Mouse (Mus musculus) embryonic facial prominence, embryonic 10.5 days (tissue): ENCODE data around the gene Atad1. TPM values are rescaled to one million over a fixed set of nuclear protein-coding genes. Genes with fewer than 3 reads are reported as not detected.

Source experiments
- DNase-seq: peaks from one replicate; pipeline ENCODE4 v3.0.0-alpha.2; 2017; ENCODE audit warnings: low spot score
- H3K27ac ChIP-seq: fragments of 300-500 bp; sonication (generic); replicated peaks from 2 replicates; pipeline ENCODE4 v1.5.1; 2016; ENCODE audit warnings: mild to moderate bottlenecking
- H3K27me3 ChIP-seq: fragments of 300-500 bp; sonication (generic); replicated peaks from 2 replicates; pipeline ENCODE4 v1.6.1; 2016; ENCODE audit warnings: low read depth, mild to moderate bottlenecking; ENCODE audit not compliant: poor library complexity, severe bottlenecking
- H3K36me3 ChIP-seq: fragments of 300-500 bp; sonication (generic); replicated peaks from 2 replicates; pipeline ENCODE4 v1.6.1; 2016; ENCODE audit warnings: mild to moderate bottlenecking, moderate library complexity
- H3K4me1 ChIP-seq: fragments of 300-500 bp; sonication (generic); 2 replicates; pipeline ENCODE4 v1.6.1; 2016
- H3K4me3 ChIP-seq: fragments of 300-500 bp; sonication (generic); 2 replicates; pipeline ENCODE4 v1.5.1; 2016; ENCODE audit warnings: mild to moderate bottlenecking, moderate library complexity
- H3K9me3 ChIP-seq: fragments of 300-500 bp; sonication (generic); 2 replicates; pipeline ENCODE4 v1.6.1; 2016; ENCODE audit warnings: mild to moderate bottlenecking
- WGBS: fragments of 180-500 bp; shearing (Covaris S2); methylation state at CpG from one replicate; pipeline ENCODE4 v1.1.7; 2016; 5-methylcytosine and 5-hydroxymethylcytosine counted together
- polyA plus RNA-seq: library from polyadenylated mRNA; unstranded; fragments of >200 nt; fragmentation: Nextera tagmentation; extraction: Ambion mirVana; gene quantifications from 2 replicates; pipeline ENCODE4 v1.2.1, GENCODE M21; 2016

The Atad1 gene
- polyA plus RNA-seq, 1 experiment from 2014 or later = 66.6 TPM

DNA sequence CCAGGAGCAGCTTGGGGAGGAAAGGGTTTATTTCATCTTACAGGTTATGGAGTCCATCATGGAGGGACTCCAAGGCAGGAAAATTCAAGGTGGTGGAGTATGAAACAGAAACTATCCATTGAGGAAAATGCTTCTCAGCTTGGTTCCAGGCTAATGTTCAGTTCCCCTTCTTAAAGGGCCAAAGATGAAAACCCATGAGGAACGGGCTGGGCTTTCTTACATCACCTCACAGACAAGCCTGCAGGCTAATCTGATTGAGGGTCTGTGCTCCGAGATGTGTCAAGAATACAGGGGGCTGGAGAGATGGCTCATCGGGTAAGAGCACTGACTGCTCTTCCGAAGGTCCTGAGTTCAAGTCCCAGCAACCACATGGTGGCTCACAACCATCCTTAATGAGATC, 9.8 kb downstream of the Atad1 start:
- Histone ChIP-seq H3K36me3 (no peaks in the 10 kb centered on the region), H3K9me3 (no peaks in the 10 kb centered on the region), H3K4me3 (no peak overlapping the region), H3K27me3 (peaks cover 43% of the 10 kb centered on the region), H3K4me1 (peaks cover 11% of the 10 kb centered on the region), H3K27ac (no peak overlapping the region)
- 90% methylated on average over 4 of the region's 4 CpGs for WGBS
- DNase-seq = no peak

DNA sequence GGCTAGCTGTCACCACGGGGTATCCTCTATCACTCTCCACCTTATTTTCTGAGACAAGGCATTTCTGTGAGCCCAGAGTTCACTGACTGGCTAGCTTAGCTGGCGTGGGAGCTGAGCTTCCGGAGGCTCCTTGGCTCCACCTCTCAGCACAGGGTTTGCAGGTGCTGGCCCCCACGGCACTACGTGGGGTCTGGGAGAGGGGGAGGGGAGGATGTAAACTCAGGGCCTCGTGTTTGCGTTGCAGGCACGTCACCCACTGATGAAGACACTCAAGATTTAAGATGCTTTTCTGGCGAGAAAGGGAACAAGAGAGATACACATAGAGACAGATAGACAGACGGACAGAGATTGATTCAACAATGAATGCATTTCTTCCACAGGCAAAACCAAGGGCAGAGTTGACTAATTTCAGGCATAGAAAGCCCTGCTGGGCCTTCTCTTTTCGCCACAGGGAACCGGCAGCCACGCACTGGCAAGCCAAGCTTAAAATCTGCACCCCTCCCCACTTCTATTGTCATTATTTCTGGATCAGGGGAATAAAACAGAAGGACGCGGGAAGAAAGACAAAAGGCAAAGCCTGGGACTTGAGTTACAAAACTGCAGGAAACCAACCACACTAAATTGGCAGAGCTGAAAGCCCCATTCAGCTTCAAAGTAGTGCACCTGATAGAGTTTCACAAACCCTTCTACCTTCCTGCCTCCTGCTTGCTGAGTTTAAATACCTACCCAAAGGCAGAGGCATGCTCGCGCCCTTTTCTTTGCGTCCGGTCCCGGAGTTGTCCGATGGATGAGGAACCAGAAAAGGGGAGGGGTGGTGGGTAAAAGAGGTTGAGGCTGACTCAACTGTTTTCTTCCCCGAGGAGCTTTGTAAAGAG, 12.9 kb downstream of the Atad1 start:
- peak; percentile 45 for DNase-seq
- Histone ChIP-seq H3K4me1 (peaks cover 11% of the 10 kb centered on the region), H3K9me3 (no peaks in the 10 kb centered on the region), H3K27me3 (peaks cover 46% of the 10 kb centered on the region), H3K4me3 (peak overlapping the region; percentile 39), H3K36me3 (no peaks in the 10 kb centered on the region), H3K27ac (peak overlapping the region; percentile 65)
- 2% methylated on average over 22 of the region's 22 CpGs for WGBS

DNA sequence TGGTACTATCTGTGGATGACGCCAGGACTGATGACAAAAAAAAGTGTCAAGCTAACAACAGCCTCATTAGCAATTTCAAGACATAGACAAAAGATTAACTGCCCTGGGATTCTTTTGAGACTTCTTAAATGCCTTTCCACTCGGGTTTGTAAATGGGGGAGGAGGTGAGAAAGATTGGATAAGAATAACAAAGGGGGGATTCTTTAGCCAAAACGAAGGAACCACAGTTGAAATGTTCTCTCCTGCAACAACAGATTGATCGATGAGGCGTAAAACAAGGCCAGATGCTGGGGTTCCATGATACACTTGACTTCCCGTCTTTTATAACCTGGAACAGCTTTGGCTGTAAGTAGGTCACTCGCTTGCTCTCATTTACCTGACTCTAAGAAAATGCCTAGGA, 15.8 kb downstream of the Atad1 start:
- Histone ChIP-seq H3K4me3 (no peak overlapping the region), H3K27me3 (peaks cover 40% of the 10 kb centered on the region), H3K9me3 (no peaks in the 10 kb centered on the region), H3K27ac (no peak overlapping the region), H3K4me1 (peaks cover 11% of the 10 kb centered on the region), H3K36me3 (no peaks in the 10 kb centered on the region)
- 18% methylated on average over 7 of the region's 7 CpGs for WGBS
- no peak for DNase-seq

DNA sequence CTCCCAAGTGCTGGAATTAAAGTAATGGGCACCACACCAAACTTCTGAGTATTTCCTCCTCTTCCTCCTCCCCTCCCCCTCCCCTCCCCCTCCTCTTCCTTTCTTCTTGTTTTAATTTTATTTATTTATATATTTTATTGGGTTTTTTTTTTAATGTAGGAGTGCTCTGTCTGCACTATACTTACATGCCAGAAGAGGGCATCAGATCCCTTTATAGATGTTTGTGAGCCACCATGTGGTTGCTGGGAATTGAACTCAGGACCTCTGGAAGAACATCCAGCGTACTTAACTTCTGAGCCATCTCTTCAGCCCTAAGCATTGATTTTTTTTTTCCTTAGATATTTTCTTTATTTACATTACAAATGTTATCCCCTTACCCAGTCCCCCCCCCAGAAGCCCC, 19.3 kb downstream of the Atad1 start:
- DNase-seq = no peak
- WGBS = 83% methylated on average over 1 of the region's 1 CpGs
- Histone ChIP-seq H3K9me3 (no peaks in the 10 kb centered on the region), H3K27me3 (peaks cover 5% of the 10 kb centered on the region; the same call in 1 of the 2 replicates), H3K36me3 (no peaks in the 10 kb centered on the region), H3K27ac (no peak overlapping the region), H3K4me1 (no peaks in the 10 kb centered on the region), H3K4me3 (no peak overlapping the region)

DNA sequence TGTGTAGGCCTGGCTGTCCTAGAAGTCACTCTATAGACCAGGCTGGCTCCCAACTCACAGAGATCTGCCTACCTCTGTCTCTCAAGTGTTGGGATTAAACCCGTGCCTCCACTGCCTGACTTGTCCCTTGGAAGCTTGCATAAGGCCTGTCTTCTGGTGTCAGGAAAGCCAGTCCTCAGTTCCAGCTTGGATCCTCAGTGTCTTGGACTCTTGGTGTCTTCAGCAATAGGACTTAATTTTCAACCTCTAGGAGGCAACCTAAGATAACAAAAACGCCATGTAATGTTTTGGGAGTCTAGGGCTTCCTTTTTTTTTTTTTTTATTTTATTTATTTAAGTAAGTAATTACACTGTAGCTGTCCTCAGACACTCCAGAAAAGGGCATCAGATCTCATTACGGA, 22.0 kb downstream of the Atad1 start:
- no peak overlapping the region for H3K4me3 ChIP-seq
- H3K4me1 ChIP-seq = peaks cover 5% of the 10 kb centered on the region
- H3K9me3 ChIP-seq = no peaks in the 10 kb centered on the region
- no peaks in the 10 kb centered on the region for H3K36me3 ChIP-seq
- no peaks in the 10 kb centered on the region for H3K27me3 ChIP-seq
- DNase-seq = no peak
- no peak overlapping the region for H3K27ac ChIP-seq
- 63% methylated on average over 3 of the region's 3 CpGs for WGBS

DNA sequence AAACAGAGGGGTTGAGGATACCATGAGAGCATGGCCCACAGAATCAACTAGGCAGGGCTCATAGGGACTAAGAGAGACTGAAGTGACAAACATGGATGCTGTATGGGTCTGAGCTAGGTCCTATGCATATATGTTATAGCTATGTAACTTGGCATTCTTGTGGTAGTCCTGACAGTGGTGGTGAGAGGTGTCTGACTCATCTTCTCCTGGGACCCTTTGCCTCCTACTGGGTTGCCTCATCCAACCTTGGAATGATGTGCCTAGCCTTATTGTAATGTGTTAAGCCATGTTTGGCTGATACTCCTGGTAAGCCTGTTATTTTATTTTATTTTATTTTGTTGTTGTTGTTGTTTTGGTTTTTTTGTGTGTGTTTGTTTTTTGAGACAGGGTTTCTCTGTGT, 23.9 kb downstream of the Atad1 start:
- Histone ChIP-seq H3K9me3 (no peaks in the 10 kb centered on the region), H3K27me3 (no peaks in the 10 kb centered on the region), H3K36me3 (no peaks in the 10 kb centered on the region), H3K4me1 (peaks cover 12% of the 10 kb centered on the region), H3K27ac (no peak overlapping the region), H3K4me3 (no peak overlapping the region)
- no peak for DNase-seq

DNA sequence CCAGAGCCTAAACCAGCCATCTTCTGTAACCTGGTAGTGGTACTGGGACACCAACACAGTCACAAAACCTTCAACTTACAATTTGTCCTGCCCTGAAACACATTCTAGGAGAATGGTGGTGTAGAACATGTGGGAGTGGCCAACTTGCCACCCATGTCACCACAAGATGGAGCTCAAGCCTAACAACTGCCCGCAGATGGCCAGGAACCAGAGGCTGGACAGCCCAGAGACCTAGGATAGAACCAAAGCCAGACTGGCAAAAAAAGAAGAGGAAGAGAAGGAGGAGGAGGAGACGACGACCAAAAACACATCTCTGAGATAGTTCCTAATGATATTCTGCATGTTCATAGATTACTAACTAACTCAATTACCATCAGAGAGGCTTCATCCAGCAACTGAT, 24.4 kb downstream of the Atad1 start:
- Histone ChIP-seq H3K36me3 (no peaks in the 10 kb centered on the region), H3K27me3 (no peaks in the 10 kb centered on the region), H3K4me1 (peaks cover 12% of the 10 kb centered on the region), H3K27ac (no peak overlapping the region), H3K4me3 (no peak overlapping the region), H3K9me3 (no peaks in the 10 kb centered on the region)
- WGBS = 11% methylated on average over 3 of the region's 3 CpGs
- peak; percentile 72 for DNase-seq

DNA sequence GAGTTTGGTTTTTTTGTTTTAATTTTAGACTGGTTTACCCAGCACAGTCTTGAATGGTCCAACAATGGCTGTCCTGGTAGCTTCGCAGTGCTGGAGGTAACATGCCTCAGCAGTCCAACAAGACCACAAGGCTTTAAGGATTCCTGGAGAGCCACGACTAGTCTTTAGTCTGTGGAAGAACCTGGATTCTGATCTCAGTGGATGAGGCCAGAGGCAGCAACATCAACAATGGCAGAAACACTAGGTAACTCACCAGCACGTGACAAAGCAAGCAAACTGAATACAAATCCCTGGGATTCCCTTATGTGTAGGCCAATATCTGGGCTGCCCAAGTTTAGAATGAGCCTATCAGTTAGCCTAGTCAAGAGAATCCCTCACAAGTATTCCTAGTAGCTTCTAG, 26.1 kb downstream of the Atad1 start:
- no peak for DNase-seq
- Histone ChIP-seq H3K36me3 (peaks cover 10% of the 10 kb centered on the region), H3K4me1 (peaks cover 12% of the 10 kb centered on the region), H3K4me3 (no peak overlapping the region), H3K27me3 (no peaks in the 10 kb centered on the region), H3K9me3 (no peaks in the 10 kb centered on the region), H3K27ac (no peak overlapping the region)
- 85% methylated on average over 3 of the region's 3 CpGs for WGBS

DNA sequence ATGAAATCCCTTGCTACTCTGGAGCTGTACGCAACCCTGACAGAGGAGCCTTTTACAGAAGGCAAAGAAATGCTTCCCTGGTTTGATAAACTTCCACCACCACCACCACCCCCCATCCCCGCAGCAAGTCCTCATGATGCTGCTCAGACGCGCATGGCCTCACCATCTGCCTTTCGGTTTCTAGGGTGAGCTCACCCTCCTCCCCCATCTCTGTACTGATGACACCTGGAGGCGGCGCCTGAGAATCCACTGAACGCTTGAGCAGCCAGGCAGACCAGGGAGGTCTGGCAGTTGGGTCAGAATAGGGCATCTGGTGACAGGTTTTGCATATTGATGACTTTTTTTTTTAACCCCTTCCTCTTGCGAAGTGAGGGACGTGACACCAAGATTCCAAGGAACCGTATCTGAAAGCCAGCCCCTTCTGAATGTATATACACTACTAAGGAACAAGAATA, 27.0 kb downstream of the Atad1 start:
- H3K27ac ChIP-seq = peak overlapping the region; percentile 97
- WGBS = under 1% methylated on average over 11 of the region's 11 CpGs

DNA sequence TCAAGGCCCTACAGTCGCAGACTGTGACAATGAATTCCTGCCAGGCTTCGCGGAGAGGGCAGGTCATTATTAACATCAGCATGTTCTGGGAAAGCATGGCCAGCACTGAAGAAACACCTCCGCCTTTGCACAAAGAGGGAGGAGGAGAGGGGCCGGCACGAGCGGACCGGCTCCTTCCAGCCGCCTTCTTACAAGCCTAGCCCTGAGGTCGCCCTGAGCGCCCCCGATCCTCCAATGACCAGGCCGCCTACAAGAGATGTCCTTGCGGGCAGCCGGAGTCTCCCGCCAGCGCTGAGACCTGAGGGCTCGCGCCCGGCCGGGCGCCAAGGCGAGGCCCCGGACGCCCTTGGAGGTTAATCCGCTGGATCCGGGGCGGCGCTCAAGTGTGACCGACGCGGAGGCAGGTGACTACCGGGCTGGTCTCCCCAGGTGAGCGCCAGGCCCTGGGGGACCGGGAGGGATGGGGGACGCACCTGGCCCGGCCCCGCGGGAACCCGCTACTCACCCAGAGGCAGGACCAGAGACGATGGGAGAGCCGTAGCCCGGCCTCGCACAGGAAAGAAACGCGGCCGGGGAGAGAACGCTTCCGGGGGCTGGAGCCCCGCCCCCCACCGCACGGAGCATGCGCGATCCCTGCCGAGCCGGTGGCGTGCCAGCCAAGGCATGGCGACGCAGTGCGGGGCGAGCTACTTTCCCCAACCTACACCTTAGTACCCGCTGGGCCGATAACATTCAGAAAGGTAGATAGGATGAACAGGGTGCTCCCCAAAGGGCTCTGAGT, 27.6 kb downstream of the Atad1 start:
- under 1% methylated on average over 63 of the region's 63 CpGs for WGBS
- no peaks in the 10 kb centered on the region for H3K9me3 ChIP-seq
- H3K4me1 ChIP-seq = peaks cover 12% of the 10 kb centered on the region
- DNase-seq = peak; percentile 93
- H3K27ac ChIP-seq = peak overlapping the region; percentile 97
- H3K4me3 ChIP-seq = peak overlapping the region; percentile 83
- no peaks in the 10 kb centered on the region for H3K27me3 ChIP-seq
- H3K36me3 ChIP-seq = peaks cover 14% of the 10 kb centered on the region

More for the DNA sequence above, 27.0 kb downstream of the Atad1 start:
- Histone ChIP-seq H3K4me3 (peak overlapping the region; percentile 83), H3K36me3 (peaks cover 12% of the 10 kb centered on the region), H3K27me3 (no peaks in the 10 kb centered on the region), H3K9me3 (no peaks in the 10 kb centered on the region), H3K4me1 (peaks cover 12% of the 10 kb centered on the region)
- peak; percentile 79 for DNase-seq

DNA sequence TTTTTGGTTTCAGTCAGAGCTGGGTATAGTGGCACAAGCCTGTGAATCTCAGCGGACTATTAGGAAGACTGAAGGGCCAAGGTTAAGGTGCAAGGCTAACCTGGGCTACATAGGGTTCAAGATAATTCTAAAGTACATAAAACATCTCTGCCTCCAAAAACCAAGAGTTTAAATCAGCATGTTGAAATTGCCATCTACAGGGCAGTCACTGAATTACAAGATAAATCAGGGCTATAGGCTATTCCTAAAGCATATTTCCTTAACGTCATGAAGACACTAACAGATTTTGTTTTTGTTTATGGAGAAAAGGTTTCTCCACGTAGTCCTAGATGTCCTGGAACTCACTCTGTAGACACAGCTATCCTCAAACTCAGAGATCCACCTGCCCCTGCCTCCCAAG, 29.3 kb downstream of the Atad1 start:
- 82% methylated on average over 3 of the region's 3 CpGs for WGBS
- Histone ChIP-seq H3K27ac (no peak overlapping the region), H3K36me3 (peaks cover 31% of the 10 kb centered on the region), H3K27me3 (no peaks in the 10 kb centered on the region), H3K4me1 (peaks cover 12% of the 10 kb centered on the region), H3K4me3 (0 out of 2 replicates have a peak overlapping the region, but pooled peaks have one; percentile 83), H3K9me3 (no peaks in the 10 kb centered on the region)
- DNase-seq = no peak

DNA sequence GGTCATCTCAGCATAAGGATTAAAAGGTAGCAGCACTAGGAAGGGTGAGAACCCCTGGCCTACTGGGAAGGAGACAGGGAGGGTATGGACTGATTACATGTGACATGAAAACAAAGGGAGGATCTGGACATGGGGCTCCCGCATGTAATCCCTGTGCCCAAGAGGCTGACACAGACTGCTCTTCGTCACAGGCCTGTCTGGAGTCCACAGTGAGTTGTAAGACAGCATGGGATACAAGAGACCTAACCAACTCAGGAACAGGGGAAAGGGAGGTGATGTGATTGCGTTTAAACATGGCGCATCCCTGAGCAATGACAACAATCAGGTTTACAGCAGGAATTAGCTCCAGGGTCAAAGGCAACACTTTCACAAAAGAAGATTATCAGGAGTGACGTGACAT, 30.6 kb downstream of the Atad1 start:
- no peak for DNase-seq
- Histone ChIP-seq H3K36me3 (peaks cover 44% of the 10 kb centered on the region), H3K27ac (no peak overlapping the region), H3K27me3 (no peaks in the 10 kb centered on the region), H3K4me3 (no peak overlapping the region), H3K4me1 (peaks cover 12% of the 10 kb centered on the region), H3K9me3 (no peaks in the 10 kb centered on the region)
- WGBS = 89% methylated on average over 5 of the region's 5 CpGs

DNA sequence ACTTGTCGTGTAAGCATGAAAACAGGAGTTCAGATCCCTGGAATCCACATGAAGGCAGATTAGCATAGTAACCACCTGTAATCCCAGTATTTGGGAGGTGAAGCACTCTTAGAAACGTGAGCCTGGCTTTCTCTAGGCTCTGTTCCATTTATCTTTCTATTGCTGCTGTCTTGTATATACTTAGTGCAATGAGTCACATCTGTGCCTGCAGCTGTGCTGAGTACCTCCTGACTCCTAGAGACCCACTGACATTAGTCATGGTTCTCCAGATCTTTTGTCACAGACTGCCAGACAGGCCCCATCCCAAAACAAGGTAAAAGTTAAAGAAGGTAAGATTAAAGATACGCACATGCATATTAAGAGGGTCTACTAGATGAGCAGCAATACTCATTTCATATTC, 37.4 kb downstream of the Atad1 start:
- no peaks in the 10 kb centered on the region for H3K4me1 ChIP-seq
- no peaks in the 10 kb centered on the region for H3K9me3 ChIP-seq
- 89% methylated on average over 3 of the region's 3 CpGs for WGBS
- DNase-seq = no peak
- H3K27me3 ChIP-seq = no peaks in the 10 kb centered on the region
- H3K4me3 ChIP-seq = no peak overlapping the region
- H3K27ac ChIP-seq = no peak overlapping the region
- peaks cover 95% of the 10 kb centered on the region for H3K36me3 ChIP-seq
